Mouse (Mus musculus): ENCODE results near the gene Higd1c. TPM values are rescaled to one million over a fixed set of nuclear protein-coding genes. Genes with fewer than 3 reads are reported as not detected.

Gene Higd1c
- polyA plus RNA-seq, 1 experiment from 2014 or later = not detected

- H3K27me3 ChIP-seq = no peaks in the 10 kb centered on the region
- H3K36me3 ChIP-seq = peaks cover 56% of the 10 kb centered on the region
- H3K4me3 ChIP-seq = no peak overlapping the region
- peaks cover 4% of the 10 kb centered on the region; the same call in 1 of the 2 replicates for H3K4me1 ChIP-seq
- H3K4me2 ChIP-seq = no peak overlapping the region
- H3K9me3 ChIP-seq = no peaks in the 10 kb centered on the region
- WGBS = 80% methylated on average over 11 of the region's 11 CpGs
- H3K27ac ChIP-seq = no peak overlapping the region
- no peak overlapping the region for H3K9ac ChIP-seq
- no peak for ATAC-seq (ENCODE audit: insufficient number of reproducible peaks, insufficient read depth, low FRiP score, low TSS enrichment, low read depth)
Observed at GRCm38 (mm10) chr15:100393016-100393415, 28.7 kb downstream of the Higd1c start.

DNA sequence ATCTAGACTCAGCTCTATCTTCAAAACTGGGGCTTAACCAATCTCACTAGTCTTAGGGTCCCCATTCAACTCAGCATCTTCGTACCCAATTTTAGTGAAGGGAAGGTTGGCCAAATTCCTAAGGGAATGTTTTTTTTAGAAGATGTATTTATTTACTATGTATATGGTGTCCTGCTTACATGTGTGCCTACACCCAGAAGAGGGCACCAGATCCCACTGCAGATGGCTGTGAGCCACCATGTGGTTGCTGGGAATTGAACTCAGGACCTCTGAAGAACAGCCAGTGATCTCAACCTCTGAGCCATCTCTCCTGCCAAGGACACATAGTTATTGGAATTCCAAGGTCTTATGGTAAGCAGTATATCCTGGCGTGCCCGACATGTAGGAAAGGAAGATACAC, 31.2 kb downstream of the Higd1c start:
- Histone ChIP-seq H3K36me3 (peaks cover 81% of the 10 kb centered on the region), H3K27me3 (no peaks in the 10 kb centered on the region), H3K9me3 (no peaks in the 10 kb centered on the region), H3K4me3 (no peak overlapping the region), H3K27ac (no peak overlapping the region), H3K4me2 (no peak overlapping the region), H3K4me1 (no peaks in the 10 kb centered on the region), H3K9ac (no peak overlapping the region)
- no peak for ATAC-seq (ENCODE audit: insufficient number of reproducible peaks, insufficient read depth, low FRiP score, low TSS enrichment, low read depth)
- 95% methylated on average over 3 of the region's 3 CpGs for WGBS

DNA sequence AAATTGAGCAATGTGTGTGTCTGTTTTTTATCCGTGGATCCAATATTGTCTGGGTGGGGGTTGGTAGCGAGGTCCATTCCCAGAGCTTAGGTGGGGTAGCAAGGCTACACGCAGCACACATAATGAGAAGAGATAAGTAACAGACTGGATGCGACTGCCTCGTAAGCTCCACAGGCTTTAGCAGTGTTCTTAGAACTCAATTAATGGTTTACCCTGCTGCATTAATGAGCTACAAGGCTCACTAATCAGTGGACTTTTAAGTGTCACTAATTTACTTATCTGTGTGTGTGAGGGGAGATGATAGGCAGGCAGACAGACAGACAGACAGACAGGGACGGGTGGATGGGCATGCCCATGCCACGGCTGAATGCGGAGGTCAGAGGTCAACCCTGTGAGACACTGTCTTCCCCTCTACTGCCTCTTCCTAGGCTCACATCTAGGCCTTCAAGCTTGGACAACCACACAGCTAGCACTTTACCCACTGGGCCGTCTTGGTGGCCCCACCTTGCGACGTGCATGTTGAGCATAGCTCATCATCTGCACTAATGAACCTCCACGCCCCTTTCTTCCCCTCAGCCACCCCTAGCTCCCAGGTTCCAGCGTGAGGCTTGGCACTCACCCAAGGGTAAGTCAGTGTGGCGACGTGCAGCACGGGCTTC, 36.4 kb downstream of the Higd1c start:
- no peak for ATAC-seq (ENCODE audit: insufficient number of reproducible peaks, insufficient read depth, low FRiP score, low TSS enrichment, low read depth)
- Histone ChIP-seq H3K4me1 (no peaks in the 10 kb centered on the region), H3K9me3 (no peaks in the 10 kb centered on the region), H3K4me2 (no peak overlapping the region), H3K9ac (no peak overlapping the region), H3K27ac (no peak overlapping the region; the same call in 1 of the 2 replicates), H3K36me3 (peaks cover 97% of the 10 kb centered on the region), H3K4me3 (no peak overlapping the region), H3K27me3 (no peaks in the 10 kb centered on the region)
- 87% methylated on average over 16 of the region's 16 CpGs for WGBS

DNA sequence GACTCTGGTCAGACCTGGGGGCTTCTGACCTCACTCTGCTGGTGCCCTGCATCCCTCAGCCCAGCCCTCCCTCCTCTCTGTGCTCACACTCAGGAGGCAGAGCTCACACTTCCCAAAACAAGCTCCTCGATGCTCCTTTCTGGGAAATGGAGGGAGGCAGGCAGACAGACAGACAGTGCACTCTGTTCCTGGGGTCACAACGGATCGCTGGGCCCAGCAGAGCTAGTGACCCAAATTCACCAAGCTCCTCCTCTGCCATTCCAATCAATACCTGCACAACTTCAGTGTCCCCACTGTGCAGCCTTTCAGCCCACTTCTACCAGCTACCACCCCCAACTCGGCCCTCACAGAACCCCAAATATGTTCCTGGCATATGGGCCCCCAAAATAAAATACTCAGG, 37.5 kb downstream of the Higd1c start:
- Histone ChIP-seq H3K4me1 (no peaks in the 10 kb centered on the region), H3K36me3 (peaks cover 93% of the 10 kb centered on the region), H3K9ac (no peak overlapping the region), H3K27ac (no peak overlapping the region), H3K4me3 (no peak overlapping the region), H3K9me3 (no peaks in the 10 kb centered on the region), H3K27me3 (no peaks in the 10 kb centered on the region), H3K4me2 (no peak overlapping the region)
- WGBS = 90% methylated on average over 4 of the region's 4 CpGs
- no peak for ATAC-seq (ENCODE audit: insufficient number of reproducible peaks, insufficient read depth, low FRiP score, low TSS enrichment, low read depth)

GRCm38 (mm10) chr15:100402347-100402746, 38.0 kb downstream of the Higd1c start:
- Histone ChIP-seq H3K4me3 (no peak overlapping the region), H3K9ac (no peak overlapping the region), H3K27me3 (no peaks in the 10 kb centered on the region), H3K4me1 (no peaks in the 10 kb centered on the region), H3K36me3 (peaks cover 92% of the 10 kb centered on the region), H3K9me3 (no peaks in the 10 kb centered on the region), H3K27ac (no peak overlapping the region), H3K4me2 (no peak overlapping the region)
- 89% methylated on average over 14 of the region's 14 CpGs for WGBS
- no peak for ATAC-seq (ENCODE audit: insufficient number of reproducible peaks, insufficient read depth, low FRiP score, low TSS enrichment, low read depth)

- H3K36me3 ChIP-seq = peaks cover 90% of the 10 kb centered on the region
- H3K9me3 ChIP-seq = no peaks in the 10 kb centered on the region
- ATAC-seq (ENCODE audit: insufficient number of reproducible peaks, insufficient read depth, low FRiP score, low TSS enrichment, low read depth) = no peak
- no peaks in the 10 kb centered on the region for H3K4me1 ChIP-seq
- no peak overlapping the region for H3K4me3 ChIP-seq
- no peak overlapping the region for H3K4me2 ChIP-seq
- H3K9ac ChIP-seq = no peak overlapping the region
- H3K27ac ChIP-seq = no peak overlapping the region
- WGBS = 82% methylated on average over 4 of the region's 4 CpGs
- no peaks in the 10 kb centered on the region for H3K27me3 ChIP-seq
Observed at GRCm38 (mm10) chr15:100402798-100403197, 38.5 kb downstream of the Higd1c start.

DNA sequence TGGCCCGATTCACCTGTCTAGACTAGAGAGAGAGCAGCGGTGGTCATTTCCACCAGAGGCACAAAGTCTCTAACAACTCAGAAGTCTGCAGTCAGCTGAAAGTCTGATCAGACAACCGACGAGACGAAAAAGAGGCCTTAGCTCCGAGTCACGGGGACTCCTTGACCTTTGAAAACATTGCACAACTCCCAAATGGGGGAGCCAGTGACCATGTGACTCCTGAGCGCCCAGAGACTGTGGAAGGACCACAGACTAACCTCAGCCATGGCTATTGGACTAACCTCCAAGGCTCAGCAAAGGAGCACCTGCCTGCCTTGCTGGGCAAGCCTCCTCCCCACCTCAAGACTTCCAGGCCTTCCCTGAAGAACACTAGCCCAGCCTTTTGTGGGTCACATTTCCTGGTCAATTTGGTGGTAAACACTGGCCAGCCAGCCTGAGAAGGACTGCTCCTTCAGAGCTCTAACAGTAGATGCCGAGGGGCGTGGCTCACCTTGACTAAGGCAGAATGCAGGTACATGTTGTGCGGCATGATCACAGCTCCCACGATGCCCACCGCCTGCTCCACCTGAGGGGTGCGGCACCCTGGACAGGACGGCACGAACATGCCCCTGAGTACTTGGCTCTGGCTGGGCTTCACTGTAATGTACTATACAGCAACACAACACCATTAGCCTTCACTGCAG, 39.1 kb downstream of the Higd1c start:
- peaks cover 90% of the 10 kb centered on the region for H3K36me3 ChIP-seq
- no peak overlapping the region for H3K4me2 ChIP-seq
- 95% methylated on average over 16 of the region's 16 CpGs for WGBS
- no peaks in the 10 kb centered on the region for H3K4me1 ChIP-seq
- no peaks in the 10 kb centered on the region for H3K9me3 ChIP-seq
- no peak for ATAC-seq (ENCODE audit: insufficient number of reproducible peaks, insufficient read depth, low FRiP score, low TSS enrichment, low read depth)
- no peak overlapping the region for H3K27ac ChIP-seq
- no peak overlapping the region for H3K9ac ChIP-seq
- no peaks in the 10 kb centered on the region for H3K27me3 ChIP-seq
- no peak overlapping the region for H3K4me3 ChIP-seq

DNA sequence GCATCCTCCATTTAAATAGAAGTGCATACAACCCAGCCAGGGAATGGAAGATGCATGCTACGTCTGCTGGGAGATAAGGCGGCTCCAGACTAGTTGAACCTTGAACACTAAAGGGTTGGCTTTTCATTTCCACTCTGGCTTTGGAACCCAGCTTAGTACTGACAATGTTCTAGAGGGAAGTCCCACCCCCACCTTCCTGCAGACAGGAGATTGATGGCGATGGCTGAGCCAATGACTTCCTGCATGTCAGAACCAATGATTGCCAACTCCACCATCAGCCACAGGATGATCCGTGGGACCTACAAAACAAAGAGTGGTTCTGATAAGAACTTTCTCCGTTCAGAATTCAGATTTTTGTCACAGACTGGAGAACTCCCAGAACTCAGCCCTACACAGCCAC, 41.7 kb downstream of the Higd1c start:
- Histone ChIP-seq H3K9me3 (no peaks in the 10 kb centered on the region), H3K27ac (no peak overlapping the region), H3K27me3 (no peaks in the 10 kb centered on the region), H3K4me2 (no peak overlapping the region), H3K4me3 (no peak overlapping the region), H3K4me1 (no peaks in the 10 kb centered on the region), H3K36me3 (peaks cover 89% of the 10 kb centered on the region), H3K9ac (no peak overlapping the region)
- ATAC-seq (ENCODE audit: insufficient number of reproducible peaks, insufficient read depth, low FRiP score, low TSS enrichment, low read depth) = no peak
- WGBS = 86% methylated on average over 5 of the region's 5 CpGs

DNA sequence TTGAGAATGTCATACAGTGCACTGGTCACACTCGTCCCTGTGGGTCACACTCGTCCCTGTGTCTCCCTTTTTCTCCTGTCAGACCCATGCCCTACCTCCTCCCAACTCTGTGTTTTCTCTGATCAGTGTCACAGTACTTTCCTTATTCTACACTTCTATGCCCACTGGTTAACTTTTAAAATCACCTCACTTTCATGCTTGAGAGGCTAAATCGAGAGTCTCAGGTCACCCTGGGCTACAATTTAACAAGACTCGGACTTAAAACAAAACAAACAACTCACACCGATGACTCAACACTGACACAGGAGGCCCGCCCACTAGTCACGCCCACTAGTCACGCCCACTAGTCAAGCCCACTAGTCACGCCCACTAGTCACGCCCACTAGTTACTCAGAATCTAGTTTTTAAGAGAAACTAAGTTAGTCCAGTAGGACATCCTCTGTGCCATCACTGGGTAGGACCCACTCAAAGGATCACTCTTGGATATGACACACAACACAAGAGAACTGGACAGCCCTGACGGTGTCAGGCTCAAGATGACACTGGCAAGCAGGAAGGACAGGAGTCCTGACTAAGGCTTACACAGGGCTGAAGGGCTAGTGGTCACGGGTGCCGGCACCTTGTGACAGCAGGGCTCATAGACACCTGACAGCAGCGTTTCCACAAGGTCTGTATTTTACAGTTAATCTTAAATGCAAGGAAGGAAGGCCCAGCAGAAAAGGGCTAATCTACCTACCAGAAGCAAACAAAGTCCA, 46.8 kb downstream of the Higd1c start:
- Histone ChIP-seq H3K4me3 (no peak overlapping the region), H3K27me3 (no peaks in the 10 kb centered on the region), H3K4me1 (0 out of 2 replicates have a peak, but pooled peaks cover 12% of the 10 kb centered on the region), H3K9ac (no peak overlapping the region), H3K27ac (no peak overlapping the region), H3K9me3 (no peaks in the 10 kb centered on the region), H3K36me3 (peaks cover 50% of the 10 kb centered on the region), H3K4me2 (no peak overlapping the region)
- no peak for ATAC-seq (ENCODE audit: insufficient number of reproducible peaks, insufficient read depth, low FRiP score, low TSS enrichment, low read depth)
- WGBS = 65% methylated on average over 14 of the region's 14 CpGs

GRCm38 (mm10) chr15:100411731-100412130, 47.4 kb downstream of the Higd1c start:
- H3K36me3 ChIP-seq = peaks cover 47% of the 10 kb centered on the region
- ATAC-seq (ENCODE audit: insufficient number of reproducible peaks, insufficient read depth, low FRiP score, low TSS enrichment, low read depth) = no peak
- no peaks in the 10 kb centered on the region for H3K27me3 ChIP-seq

GRCm38 (mm10) chr15:100413306-100413705, 49.0 kb downstream of the Higd1c start:
- 69% methylated on average over 4 of the region's 5 CpGs for WGBS
- no peak overlapping the region for H3K4me3 ChIP-seq
- H3K27me3 ChIP-seq = no peaks in the 10 kb centered on the region
- peaks cover 32% of the 10 kb centered on the region for H3K4me1 ChIP-seq
- H3K9me3 ChIP-seq = no peaks in the 10 kb centered on the region
- ATAC-seq (ENCODE audit: insufficient number of reproducible peaks, insufficient read depth, low FRiP score, low TSS enrichment, low read depth) = no peak
- peaks cover 35% of the 10 kb centered on the region for H3K36me3 ChIP-seq
- H3K9ac ChIP-seq = no peak overlapping the region
- H3K27ac ChIP-seq = no peak overlapping the region
- H3K4me2 ChIP-seq = no peak overlapping the region

More at GRCm38 (mm10) chr15:100411731-100412130, 47.4 kb downstream of the Higd1c start:
- Histone ChIP-seq H3K9ac (no peak overlapping the region), H3K4me3 (no peak overlapping the region), H3K9me3 (no peaks in the 10 kb centered on the region), H3K4me1 (peaks cover 17% of the 10 kb centered on the region), H3K4me2 (no peak overlapping the region), H3K27ac (no peak overlapping the region)
- 86% methylated on average over 5 of the region's 5 CpGs for WGBS
